8 mouse cellular contexts compared by ENCODE assay signal in the genomic region with DNA sequence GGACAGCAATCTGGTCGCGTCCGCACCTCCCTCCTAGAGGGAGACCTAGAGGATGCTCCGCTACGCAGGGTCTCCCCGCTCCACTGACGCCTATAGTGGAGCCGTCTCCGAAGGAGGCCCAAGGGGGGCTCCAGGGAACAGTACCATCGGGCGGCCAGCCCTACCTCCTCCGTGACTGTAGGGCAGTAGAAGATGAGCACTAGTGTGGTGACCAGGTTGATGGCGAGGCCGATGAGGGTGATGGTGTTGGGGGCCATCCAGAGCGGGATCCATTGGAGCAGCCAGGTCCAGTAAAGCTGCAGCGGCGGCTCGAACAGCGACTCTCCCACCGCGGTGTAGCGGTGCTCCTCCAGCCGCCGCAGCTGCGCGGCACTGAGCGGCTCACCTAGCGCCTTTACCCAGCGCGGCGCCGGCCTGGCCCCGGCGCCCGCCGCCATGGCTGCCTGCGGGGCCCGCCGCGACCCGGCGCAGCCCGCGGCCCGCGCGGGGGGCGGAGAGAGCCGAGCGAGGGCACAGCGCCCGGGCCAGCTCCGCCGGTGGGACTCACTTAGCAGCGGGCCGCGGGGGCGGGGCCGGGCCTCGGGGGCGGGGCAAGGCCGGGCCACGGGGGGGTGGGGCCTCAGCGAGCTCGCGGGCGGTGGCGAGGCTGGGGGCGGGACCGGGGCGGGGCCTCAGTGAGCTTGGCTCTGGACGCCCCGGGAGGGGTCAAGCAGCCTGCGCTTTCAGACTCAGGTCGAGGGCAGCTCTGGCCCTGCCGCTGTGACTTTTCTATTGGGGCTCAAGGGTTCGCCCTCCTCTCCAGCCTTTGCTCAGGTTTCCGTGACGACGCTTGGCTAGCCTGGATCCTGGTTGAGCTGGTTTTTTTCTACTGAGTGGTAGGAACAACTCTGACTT. TPM values are rescaled to one million over a fixed set of nuclear protein-coding genes. Genes with fewer than 3 reads are reported as not detected.
DNase-seq lines count a peak whose midpoint lies in the region; ATAC-seq and TF ChIP-seq lines count a peak whose summit lies in the region.

Gene Chpt1, minus strand, starts transcription at position 653 of the 894 bp plus-strand sequence.

- H3K9me3 ChIP-seq in heart, embryonic 10.5 days: no peaks in the 10 kb centered on the region
- H3K9me3 ChIP-seq in kidney, embryonic 15.5 days (replicated peaks): no peaks in the 10 kb centered on the region

- H3ac ChIP-seq in C2C12 (ENCODE audit: control insufficient read depth, insufficient read length, low read depth) (peak within 1 kb of the TSS; percentile 87), myocyte (ENCODE audit: control insufficient read depth, insufficient read length) (peak within 1 kb of the TSS; percentile 39)

- peak; percentile 92 for DNase-seq in brain, adult 2 months (ENCODE audit: low read depth, low spot score)
- peak; percentile 93 for DNase-seq in heart, embryonic 10.5 days (ENCODE audit: low spot score)
- DNase-seq in liver, adult 2 months (ENCODE audit: extremely low read depth, low read depth, low spot score): peak; percentile 92
- peak; percentile 82 to 92 for DNase-seq in spleen, postnatal 4 days (ENCODE audit: low spot score in 2 of 2)

- peaks cover 2% of the 10 kb centered on the region for H3K79me3 ChIP-seq in C2C12 (ENCODE audit: low read depth)

- H3K36me3 ChIP-seq in C2C12 (ENCODE audit: control insufficient read depth, insufficient read depth) (no peaks in the 10 kb centered on the region), myocyte (ENCODE audit: control insufficient read depth, insufficient read depth) (no peaks in the 10 kb centered on the region)
- H3K36me3 ChIP-seq in heart, embryonic 10.5 days: no peaks in the 10 kb centered on the region
- H3K36me3 ChIP-seq in kidney, embryonic 15.5 days: no peaks in the 10 kb centered on the region
- H3K36me3 ChIP-seq in liver, adult 2 months (ENCODE audit: control insufficient read depth, insufficient read depth, low read length): peaks cover 3% of the 10 kb centered on the region; the same call in 1 of the 2 replicates

- peak within 1 kb of the TSS; percentile 75 for H3K9ac ChIP-seq in kidney, embryonic 15.5 days
- peak within 1 kb of the TSS; percentile 94 for H3K9ac ChIP-seq in liver, adult 2 months (ENCODE audit: low read depth, low read length)

- TF ChIP-seq CTCF in C2C12 (IDR thresholded peaks at IDR 0.05; ENCODE audit: control insufficient read depth, insufficient read depth, insufficient read length): no peak
- TF ChIP-seq CTCF in embryonic fibroblast, embryonic 13.5 days (IDR thresholded peaks at IDR 0.05; ENCODE audit: borderline replicate concordance, insufficient read depth, low read length): no peak
- TF ChIP-seq CTCF in liver, adult 2 months (IDR thresholded peaks at IDR 0.05; ENCODE audit: low read depth, low read length): no peak

- peaks cover 4% of the 10 kb centered on the region for H3K79me2 ChIP-seq in C2C12 (ENCODE audit: control insufficient read depth, insufficient read depth)
- H3K79me2 ChIP-seq in liver, adult 2 months (ENCODE audit: control insufficient read depth, insufficient read depth, low read length): peaks cover 27% of the 10 kb centered on the region; the same call in 1 of the 2 replicates
- H3K79me2 ChIP-seq in myocyte (ENCODE audit: control insufficient read depth, insufficient read depth): no peaks in the 10 kb centered on the region

- WGBS in heart, embryonic 10.5 days: 1% methylated on average over 57 of the region's 80 CpGs
- WGBS in kidney, embryonic 15.5 days: under 1% methylated on average over 66 of the region's 80 CpGs
- WGBS in liver, adult 2 months: under 1% methylated on average over 64 of the region's 80 CpGs

- ATAC-seq in kidney, embryonic 15.5 days (replicated peaks; ENCODE audit: low FRiP score): peak; percentile 96

- no peak within 1 kb of the TSS; the same call in 1 of the 2 replicates for H3K27ac ChIP-seq in embryonic fibroblast, embryonic 13.5 days (ENCODE audit: insufficient read depth, low read length)
- peak within 1 kb of the TSS; percentile 90 for H3K27ac ChIP-seq in heart, embryonic 10.5 days
- peak within 1 kb of the TSS; percentile 88 for H3K27ac ChIP-seq in kidney, embryonic 15.5 days
- H3K27ac ChIP-seq in liver, adult 2 months (replicated peaks; ENCODE audit: insufficient read depth, low read depth, low read length): peak within 1 kb of the TSS; percentile 89

- H3K4me3 ChIP-seq in C2C12 (ENCODE audit: insufficient read depth, poor library complexity, severe bottlenecking) (peak within 1 kb of the TSS; percentile 56), myocyte (peak within 1 kb of the TSS; percentile 60)
- H3K4me3 ChIP-seq in embryonic fibroblast, embryonic 13.5 days (ENCODE audit: insufficient read depth, low read length): peak within 1 kb of the TSS; percentile 81
- H3K4me3 ChIP-seq in heart, embryonic 10.5 days: peak within 1 kb of the TSS; percentile 82
- peak within 1 kb of the TSS; percentile 85 for H3K4me3 ChIP-seq in kidney, embryonic 15.5 days (replicated peaks)
- H3K4me3 ChIP-seq in liver, adult 2 months (ENCODE audit: insufficient read depth, low read depth, low read length): peak within 1 kb of the TSS; percentile 82

- peak within 1 kb of the TSS; percentile 87 for H3K4me2 ChIP-seq in kidney, embryonic 15.5 days
- peak within 1 kb of the TSS; percentile 96 for H3K4me2 ChIP-seq in myocyte (ENCODE audit: low read depth)

- no peaks in the 10 kb centered on the region; the same call in 1 of the 2 replicates for H3K4me1 ChIP-seq in embryonic fibroblast, embryonic 13.5 days (ENCODE audit: control insufficient read depth, insufficient read depth, low read length)
- H3K4me1 ChIP-seq in heart, embryonic 10.5 days: peaks cover 36% of the 10 kb centered on the region
- peaks cover 37% of the 10 kb centered on the region for H3K4me1 ChIP-seq in kidney, embryonic 15.5 days
- peaks cover 21% of the 10 kb centered on the region for H3K4me1 ChIP-seq in liver, adult 2 months (ENCODE audit: control insufficient read depth, insufficient read depth, low read length)

- no peaks in the 10 kb centered on the region for H3K27me3 ChIP-seq in C2C12 (ENCODE audit: control insufficient read depth, insufficient read depth, insufficient read length)
- no peaks in the 10 kb centered on the region for H3K27me3 ChIP-seq in heart, embryonic 10.5 days (ENCODE audit: insufficient read depth, poor library complexity, severe bottlenecking)
- no peaks in the 10 kb centered on the region for H3K27me3 ChIP-seq in kidney, embryonic 15.5 days
- no peaks in the 10 kb centered on the region for H3K27me3 ChIP-seq in liver, adult 2 months (ENCODE audit: control insufficient read depth, insufficient read depth, low read length)
- no peaks in the 10 kb centered on the region for H3K27me3 ChIP-seq in myocyte (ENCODE audit: control insufficient read depth, insufficient read depth, insufficient read length)

- peak; percentile 64 for TF ChIP-seq POLR2A in embryonic fibroblast, embryonic 13.5 days (IDR thresholded peaks at IDR 0.05; ENCODE audit: low read depth, low read length)
- TF ChIP-seq POLR2A in liver, adult 2 months (IDR thresholded peaks at IDR 0.05; ENCODE audit: extremely low read depth, insufficient read depth, low read length): peak; percentile 47
- TF ChIP-seq POLR2A in myocyte (IDR thresholded peaks at IDR 0.05; ENCODE audit: insufficient read length, low read depth): peak; percentile 70

TF ChIP-seq in C2C12, 6 proteins besides CTCF, POLR2A, EP300 and RAD21:
- TF ChIP-seq USF1 (IDR thresholded peaks at IDR 0.05; ENCODE audit: low read depth) (no peak), FOSL1 (IDR thresholded peaks at IDR 0.05; ENCODE audit: insufficient read depth, low read length, poor library complexity, severe bottlenecking) (no peak), MAX (IDR thresholded peaks at IDR 0.05) (no peak), CEBPB (IDR thresholded peaks at IDR 0.05; ENCODE audit: low read depth) (no peak), MYOG (IDR thresholded peaks at IDR 0.05; ENCODE audit: control insufficient read depth, extremely low read depth, insufficient read length) (no peak), MYOD1 (IDR thresholded peaks at IDR 0.05; ENCODE audit: control insufficient read depth, insufficient read length, low read depth) (no peak)

TF ChIP-seq in myocyte, 11 proteins besides CTCF, POLR2A, EP300 and RAD21:
- TF ChIP-seq E2F4 (IDR thresholded peaks at IDR 0.05; ENCODE audit: insufficient read depth) (no peak), MYOG (IDR thresholded peaks at IDR 0.05; ENCODE audit: control insufficient read depth in 1 of 3, insufficient read depth in 1 of 3, insufficient read length in 2 of 3, low read depth in 2 of 3) (peak in 1 of 3 experiments; percentile 13), POLR2AphosphoS2 (IDR thresholded peaks at IDR 0.05; ENCODE audit: insufficient read length, low read depth) (peak; percentile 60)

RNA-seq across cellular contexts. Expression of gene Chpt1, which starts in this region (rescaled TPM):
- 8.4 TPM for polyA plus RNA-seq in C2C12 (2012; fragmentation: generic; extraction: Trizol)
- polyA plus RNA-seq in embryonic fibroblast, embryonic 13.5 days (2011; ENCODE audit: insufficient read length, low read depth, missing spikeins): 46.3 and 92.9 TPM in 2 replicates
- 15.8 and 27.4 TPM in 2 replicates for polyA plus RNA-seq in heart, embryonic 10.5 days (2016; fragmentation: Nextera tagmentation; extraction: Ambion mirVana)
- 42.5 and 55.4 TPM in 2 replicates for polyA plus RNA-seq in kidney, embryonic 15.5 days (2015; fragmentation: Nextera tagmentation; extraction: Ambion mirVana)
- 118 and 137 TPM in 2 replicates for total RNA-seq in liver, adult 2 months (2014; rRNA removed)
- 59.0 and 120 TPM in 2 replicates for polyA plus RNA-seq in liver, adult 2 months (2012; rRNA removed)
- polyA plus RNA-seq in myocyte (2012; fragmentation: generic; extraction: Trizol): 29.6 TPM
